In the genomic region with DNA sequence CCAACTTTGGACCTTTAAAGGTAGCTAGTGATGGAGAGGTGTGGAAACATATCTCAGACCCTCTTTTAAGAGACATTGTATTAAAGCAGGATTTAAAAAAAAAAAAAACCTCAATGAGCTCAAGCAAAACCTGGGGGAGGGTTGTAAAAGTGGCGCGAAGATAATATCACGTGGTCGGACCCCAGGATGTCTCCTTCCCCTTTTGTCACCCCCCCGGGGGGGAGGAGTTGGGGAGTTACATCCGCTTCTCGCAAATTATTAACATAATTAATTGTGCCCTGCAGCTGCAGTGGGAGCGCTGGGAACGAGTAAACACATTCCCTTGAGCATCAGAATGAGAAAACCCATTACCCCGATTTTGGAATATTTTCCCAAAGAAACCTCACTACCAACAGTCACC, we compare ENCODE assay signal across 11 mouse cellular contexts. TPM values are rescaled to one million over a fixed set of nuclear protein-coding genes. Genes with fewer than 3 reads are reported as not detected.
A peak's percentile ranks its signal among the peaks of the same experiment; 100 is the strongest.
DNase-seq lines count a peak whose midpoint lies in the region; ATAC-seq and TF ChIP-seq lines count a peak whose summit lies in the region.
"Had no signal": no experiment of that assay in that cellular context is flagged by ENCODE, and none has a peak within 500 bp of the region (broad histone marks: within the 10 kb centered on the region; RNA-seq: fewer than 3 reads in every experiment).

No protein-coding gene starts in this region.

- H3K36me3 ChIP-seq in heart, embryonic 11.5 days (ENCODE audit: control insufficient read depth, insufficient read depth, low read length) = no peaks in the 10 kb centered on the region
- H3K36me3 ChIP-seq in midbrain, embryonic 10.5 days = peaks cover 12% of the 10 kb centered on the region
- no peaks in the 10 kb centered on the region for H3K36me3 ChIP-seq in midbrain, postnatal 0 days (ENCODE audit: insufficient read depth, low read length)
- H3K36me3 ChIP-seq: embryonic facial prominence, embryonic 13.5 days; G1E had no signal

- no peak for TF ChIP-seq CTCF in midbrain, postnatal 0 days (IDR thresholded peaks at IDR 0.05)

- no peak for DNase-seq in heart, adult 18-20 months
- peak; percentile 20 for DNase-seq in midbrain, embryonic 10.5 days (ENCODE audit: low spot score)
- no peak for DNase-seq in midbrain, postnatal 0 days (ENCODE audit: low spot score)
- peak; percentile 62 for DNase-seq in induced T-regulatory cell, adult 2 months (ENCODE audit: low read depth)
- DNase-seq in thymus, postnatal 14 days = peak; percentile 62
- no peak for DNase-seq in yolk sac, embryonic 10.5 days (ENCODE audit: low spot score)
- no peak for DNase-seq in urinary bladder, adult 18-20 months (ENCODE audit: low spot score in 2 of 2)
- DNase-seq: gastrocnemius, postnatal 36 days had no signal

- no peaks in the 10 kb centered on the region for H3K9me3 ChIP-seq in heart, embryonic 11.5 days (replicated peaks; ENCODE audit: control insufficient read depth, low read length)
- 0 out of 2 replicates have a peak, but pooled peaks cover 4% of the 10 kb centered on the region for H3K9me3 ChIP-seq in midbrain, embryonic 10.5 days (replicated peaks)
- H3K9me3 ChIP-seq in midbrain, postnatal 0 days (ENCODE audit: low read length) = no peaks in the 10 kb centered on the region
- H3K9me3 ChIP-seq: embryonic facial prominence, embryonic 13.5 days; G1E had no signal

- H3K4me2 ChIP-seq in heart, embryonic 11.5 days = 0 out of 2 replicates have a peak overlapping the region, but pooled peaks have one; percentile 11
- no peak overlapping the region for H3K4me2 ChIP-seq in midbrain, postnatal 0 days (ENCODE audit: low read depth, low read length, poor library complexity, severe bottlenecking)

- no peak overlapping the region for H3K27ac ChIP-seq in heart, embryonic 11.5 days (ENCODE audit: low read depth, low read length)
- H3K27ac ChIP-seq in midbrain, embryonic 10.5 days (replicated peaks) = peak overlapping the region; percentile 92
- H3K27ac ChIP-seq in midbrain, postnatal 0 days (ENCODE audit: low read depth, low read length) = no peak overlapping the region
- H3K27ac ChIP-seq: embryonic facial prominence, embryonic 13.5 days had no signal

- ATAC-seq in heart, embryonic 11.5 days (replicated peaks; ENCODE audit: insufficient number of reproducible peaks, low FRiP score, low TSS enrichment) = no peak
- no peak for ATAC-seq in midbrain, postnatal 0 days (ENCODE audit: low FRiP score)

- H3K4me1 ChIP-seq in heart, embryonic 11.5 days (ENCODE audit: control insufficient read depth, insufficient read depth, low read length) = no peaks in the 10 kb centered on the region
- peaks cover 60% of the 10 kb centered on the region for H3K4me1 ChIP-seq in midbrain, embryonic 10.5 days
- H3K4me1 ChIP-seq in midbrain, postnatal 0 days (ENCODE audit: insufficient read depth, low read length) = no peaks in the 10 kb centered on the region
- H3K4me1 ChIP-seq: embryonic facial prominence, embryonic 13.5 days had no signal

- no peak overlapping the region for H3K4me3 ChIP-seq in heart, embryonic 11.5 days (ENCODE audit: low read depth, low read length)
- 0 out of 2 replicates have a peak overlapping the region, but pooled peaks have one; percentile 67 for H3K4me3 ChIP-seq in midbrain, embryonic 10.5 days
- H3K4me3 ChIP-seq in midbrain, postnatal 0 days (ENCODE audit: low read depth, low read length) = no peak overlapping the region
- H3K4me3 ChIP-seq: embryonic facial prominence, embryonic 13.5 days had no signal

- H3K27me3 ChIP-seq in heart, embryonic 11.5 days (ENCODE audit: control insufficient read depth, insufficient read depth, low read length) = peaks cover 14% of the 10 kb centered on the region; the same call in 1 of the 2 replicates
- no peaks in the 10 kb centered on the region for H3K27me3 ChIP-seq in midbrain, embryonic 10.5 days (ENCODE audit: low read depth, poor library complexity, severe bottlenecking)
- no peaks in the 10 kb centered on the region for H3K27me3 ChIP-seq in midbrain, postnatal 0 days (ENCODE audit: insufficient read depth, low read length)

- no peak overlapping the region for H3K9ac ChIP-seq in heart, embryonic 11.5 days (ENCODE audit: low read depth, low read length)
- H3K9ac ChIP-seq in midbrain, postnatal 0 days (replicated peaks; ENCODE audit: low read length, poor library complexity, severe bottlenecking) = no peak overlapping the region
- H3K9ac ChIP-seq: embryonic facial prominence, embryonic 13.5 days had no signal

- WGBS in heart, embryonic 11.5 days (ENCODE audit: insufficient replicate concordance) = 15% methylated on average over 10 of the region's 10 CpGs
- 12% methylated on average over 10 of the region's 10 CpGs for WGBS in midbrain, embryonic 10.5 days
- 22% methylated on average over 10 of the region's 10 CpGs for WGBS in midbrain, postnatal 0 days

RNA-seq across cellular contexts. Expression of gene Ccdc160, which starts 45.1 kb away (rescaled TPM):
- polyA plus RNA-seq in heart, embryonic 11.5 days (2014; fragmentation: Nextera tagmentation; extraction: Ambion mirVana) = 1.1 and 1.2 TPM in 2 replicates
- under 1 TPM; 0.27 to 0.36 TPM for total RNA-seq in heart, adult 18-20 months (2021)
- polyA plus RNA-seq in midbrain, embryonic 10.5 days (2016; fragmentation: Nextera tagmentation; extraction: Ambion mirVana) = 8.5 and 12.4 TPM in 2 replicates
- 3.2 and 3.6 TPM in 2 replicates for total RNA-seq in midbrain, postnatal 0 days (2014; rRNA removed)
- polyA plus RNA-seq in midbrain, postnatal 0 days (2015; fragmentation: Nextera tagmentation; extraction: Ambion mirVana) = 6.3 and 8.3 TPM in 2 replicates
- polyA plus RNA-seq: embryonic facial prominence, embryonic 13.5 days; G1E had no signal

Comparison
In these comparisons a context has a peak if more than half of its experiments do, and no peak if none do; other contexts are left out.
1. DNase-seq: peak in midbrain, embryonic 10.5 days (single experiment), induced T-regulatory cell, adult 2 months (single experiment) and thymus, postnatal 14 days (single experiment); none in heart, adult 18-20 months (0 of 2), midbrain, postnatal 0 days (single experiment), yolk sac, embryonic 10.5 days (single experiment) and urinary bladder, adult 18-20 months (0 of 2).